In the genomic region with DNA sequence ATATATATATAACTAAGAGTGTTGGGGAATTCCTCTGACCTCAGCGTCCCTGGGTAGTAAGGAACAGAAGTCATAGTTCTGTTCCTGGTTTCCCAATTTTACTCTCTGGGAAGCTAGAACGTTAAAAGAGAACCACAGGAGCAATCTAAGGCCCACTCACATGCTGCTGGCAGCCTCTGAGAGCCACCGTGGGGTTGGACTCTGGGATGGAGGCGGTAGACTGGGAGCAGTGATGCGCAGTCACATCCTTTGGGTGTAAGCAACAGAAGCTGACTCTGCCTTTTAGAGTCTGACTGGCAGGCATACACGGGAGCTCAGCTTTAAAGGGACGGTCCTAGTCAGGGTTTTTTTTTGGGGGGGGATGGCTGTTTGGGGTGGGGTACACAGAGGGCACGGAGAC, we compare ENCODE assay signal across 9 mouse cellular contexts. TPM values are rescaled to one million over a fixed set of nuclear protein-coding genes. Genes with fewer than 3 reads are reported as not detected.
"Had no signal": no experiment of that assay in that cellular context is flagged by ENCODE, and none has a peak within 500 bp of the region (broad histone marks: within the 10 kb centered on the region; RNA-seq: fewer than 3 reads in every experiment).

No protein-coding gene starts in this region.

- DNase-seq: liver, postnatal 0 days; lung, adult 2 months; lung, postnatal 14 days; lung, postnatal 36 days; thymus, adult 2 months; thymus, postnatal 25 days; thymus, postnatal 4 days had no signal

RNA-seq across cellular contexts. Expression of gene Crtac1, which starts 39.5 kb away (rescaled TPM):
- total RNA-seq: megakaryocyte progenitor cell, adult 5-6 weeks; monocyte, adult 5-6 weeks had no signal
